Mouse (Mus musculus): Measurements from ENCODE around the gene Rhbdf1.

DNA sequence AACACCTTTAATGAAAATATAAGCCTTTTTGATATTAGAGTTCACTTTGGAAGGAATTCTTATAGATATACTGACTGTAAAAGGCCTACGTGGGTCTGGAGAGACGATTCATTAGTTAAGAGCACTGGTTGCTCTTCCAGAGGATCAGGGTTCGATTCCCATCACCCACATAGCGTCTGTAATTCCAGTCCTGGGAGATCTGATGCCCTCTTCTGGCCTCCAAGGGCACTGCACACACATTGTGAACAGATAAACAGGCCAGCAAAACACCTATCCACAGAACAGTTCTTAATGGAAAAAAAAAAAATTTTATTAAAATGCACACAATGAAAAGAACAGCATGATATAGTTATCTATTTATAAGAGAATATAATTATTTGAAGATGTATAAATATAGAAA, 34.8 kb downstream of the Rhbdf1 start:
- no peak for TF ChIP-seq CTCF (IDR thresholded peaks at IDR 0.05; ENCODE audit: borderline replicate concordance, insufficient read depth, low read length)
- no peak for TF ChIP-seq POLR2A (IDR thresholded peaks at IDR 0.05; ENCODE audit: low read depth, low read length)

All from embryonic fibroblast, embryonic 13.5 days (primary cell).